Mouse (Mus musculus) testis, adult 2 months (tissue): ENCODE results near the gene Ano8. TPM values are rescaled to one million over a fixed set of nuclear protein-coding genes. Genes with fewer than 3 reads are reported as not detected.
"Not testable (repeated sequence)": the region's sequence is repeated elsewhere in the genome, so short reads cannot be mapped to it uniquely, and the experiment has no call there.

Experiments used
- H3K27ac ChIP-seq: fragments of 200-500 bp; 2 replicates; pipeline ENCODE4 v1.5.1; 2012; ENCODE audit warnings: low read depth, low read length; ENCODE audit not compliant: control insufficient read depth, insufficient read depth
- H3K27me3 ChIP-seq: fragments of 200-500 bp; 2 replicates; pipeline ENCODE4 v1.6.1; 2012; ENCODE audit warnings: mild to moderate bottlenecking, low read length, moderate library complexity; ENCODE audit not compliant: control insufficient read depth, insufficient read depth
- H3K36me3 ChIP-seq: fragments of 200-500 bp; 2 replicates; pipeline ENCODE4 v1.6.1; 2012; ENCODE audit warnings: mild to moderate bottlenecking, low read length; ENCODE audit not compliant: control insufficient read depth, insufficient read depth
- H3K4me1 ChIP-seq: fragments of 200-500 bp; 2 replicates; pipeline ENCODE4 v1.6.1; 2012; ENCODE audit warnings: low read length; ENCODE audit not compliant: control insufficient read depth, insufficient read depth
- H3K4me3 ChIP-seq: fragments of 200-500 bp; 2 replicates; pipeline ENCODE4 v1.5.1; 2012; ENCODE audit warnings: low read depth, mild to moderate bottlenecking, low read length, moderate library complexity, mixed read lengths; ENCODE audit not compliant: control insufficient read depth
- CTCF ChIP-seq: fragments of 200-500 bp; IDR thresholded peaks from 2 replicates; pipeline ENCODE4 v1.5.1; 2012; ENCODE audit warnings: low read depth, mild to moderate bottlenecking, inconsistent platforms, low read length, moderate library complexity; ENCODE audit not compliant: control insufficient read depth, insufficient read depth, insufficient replicate concordance
- POLR2A ChIP-seq: fragments of 200-500 bp; IDR thresholded peaks from 2 replicates; pipeline ENCODE4 v1.6.1; 2012; ENCODE audit warnings: low read depth, mild to moderate bottlenecking, inconsistent platforms, low read length, moderate library complexity; ENCODE audit not compliant: control insufficient read depth
- polyA plus RNA-seq: library from polyadenylated mRNA; depleted of rRNA; stranded (reverse); fragments of >200 nt; gene quantifications from 2 replicates; pipeline ENCODE4 v1.2.3, GENCODE M21; 2012

Gene Ano8
- polyA plus RNA-seq, 1 experiment, result 0.99 TPM

DNA sequence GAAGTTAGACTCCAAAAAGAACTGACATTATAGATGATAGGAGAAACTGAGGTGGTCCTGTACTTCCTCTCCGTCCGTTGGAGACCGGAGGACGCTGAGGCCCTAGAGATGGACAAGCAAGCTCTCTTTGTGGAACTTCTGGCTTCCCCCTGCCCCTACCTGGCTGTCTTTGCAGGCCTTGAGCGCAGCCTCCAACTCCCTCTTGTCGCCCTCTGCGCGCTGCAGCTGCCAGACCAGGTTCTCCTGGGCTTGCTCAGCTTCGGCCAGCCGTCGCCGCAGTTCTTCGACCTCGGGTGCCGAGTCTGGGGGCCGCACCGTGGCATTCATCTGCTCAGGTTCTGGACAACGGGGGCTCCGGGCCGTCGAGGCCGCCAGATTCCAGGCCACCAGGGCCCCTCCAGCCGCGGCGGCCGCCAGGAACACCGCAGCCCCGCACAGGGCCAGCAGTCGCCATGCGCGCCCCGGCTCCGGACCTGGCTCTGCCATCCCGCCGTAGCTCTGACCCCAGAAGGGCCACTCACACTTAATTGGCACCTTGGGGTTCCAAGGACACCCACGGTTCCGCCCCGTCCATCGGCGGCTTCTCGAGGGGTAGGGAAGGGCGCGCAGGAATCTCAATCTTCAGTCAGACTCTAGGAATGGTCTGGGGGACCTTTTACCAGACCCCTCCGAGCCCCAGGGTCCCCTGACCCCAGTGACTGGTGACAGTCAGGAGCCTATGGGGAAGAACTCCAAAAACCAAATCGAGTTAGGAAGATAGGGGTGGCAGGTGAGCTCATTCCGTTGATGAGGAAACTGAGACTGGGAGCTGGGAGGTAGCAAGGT lies 39.7 kb upstream of the Ano8 start, which contains the start of gene Ccdc194:
Gene Ccdc194 (minus strand): TSS at position 486 of the 825 bp plus-strand sequence.
- H3K27ac ChIP-seq, result no peak within 1 kb of the TSS
- no peak within 1 kb of the TSS for H3K4me3 ChIP-seq
- no peak for TF ChIP-seq POLR2A
- TF ChIP-seq CTCF, result no peak

DNA sequence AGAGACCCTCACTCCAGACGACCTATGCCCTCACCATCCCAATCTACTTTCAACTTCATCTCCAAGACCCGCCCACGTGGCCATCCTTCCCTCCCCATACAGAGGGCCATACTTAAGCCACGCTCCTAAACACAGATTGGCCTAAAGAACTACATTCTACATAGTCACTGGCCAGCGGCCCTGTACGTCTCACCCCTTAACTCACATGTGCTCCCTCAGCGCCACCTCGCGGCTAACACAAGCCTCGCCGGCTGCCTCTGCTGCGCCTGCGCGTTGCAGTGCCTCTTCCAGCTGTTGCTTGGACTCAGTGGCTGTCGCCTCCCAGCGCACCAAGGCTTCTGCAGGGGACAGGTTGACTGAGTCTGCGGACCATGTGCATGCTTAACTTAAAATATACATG lies 35.9 kb upstream of the Ano8 start:
- peak; percentile 94; the same call in 1 of the 2 replicates for TF ChIP-seq CTCF
- TF ChIP-seq POLR2A, result no peak
- no peaks in the 10 kb centered on the region for H3K27me3 ChIP-seq
- H3K27ac ChIP-seq, result no peak overlapping the region
- H3K36me3 ChIP-seq, result no peaks in the 10 kb centered on the region
- H3K4me1 ChIP-seq, result peaks cover 3% of the 10 kb centered on the region
- H3K4me3 ChIP-seq, result no peak overlapping the region

More for the DNA sequence above, 39.7 kb upstream of the Ano8 start, which contains the start of gene Ccdc194:
- Histone ChIP-seq H3K4me1 (peaks cover 3% of the 10 kb centered on the region), H3K27me3 (no peaks in the 10 kb centered on the region), H3K36me3 (no peaks in the 10 kb centered on the region)

DNA sequence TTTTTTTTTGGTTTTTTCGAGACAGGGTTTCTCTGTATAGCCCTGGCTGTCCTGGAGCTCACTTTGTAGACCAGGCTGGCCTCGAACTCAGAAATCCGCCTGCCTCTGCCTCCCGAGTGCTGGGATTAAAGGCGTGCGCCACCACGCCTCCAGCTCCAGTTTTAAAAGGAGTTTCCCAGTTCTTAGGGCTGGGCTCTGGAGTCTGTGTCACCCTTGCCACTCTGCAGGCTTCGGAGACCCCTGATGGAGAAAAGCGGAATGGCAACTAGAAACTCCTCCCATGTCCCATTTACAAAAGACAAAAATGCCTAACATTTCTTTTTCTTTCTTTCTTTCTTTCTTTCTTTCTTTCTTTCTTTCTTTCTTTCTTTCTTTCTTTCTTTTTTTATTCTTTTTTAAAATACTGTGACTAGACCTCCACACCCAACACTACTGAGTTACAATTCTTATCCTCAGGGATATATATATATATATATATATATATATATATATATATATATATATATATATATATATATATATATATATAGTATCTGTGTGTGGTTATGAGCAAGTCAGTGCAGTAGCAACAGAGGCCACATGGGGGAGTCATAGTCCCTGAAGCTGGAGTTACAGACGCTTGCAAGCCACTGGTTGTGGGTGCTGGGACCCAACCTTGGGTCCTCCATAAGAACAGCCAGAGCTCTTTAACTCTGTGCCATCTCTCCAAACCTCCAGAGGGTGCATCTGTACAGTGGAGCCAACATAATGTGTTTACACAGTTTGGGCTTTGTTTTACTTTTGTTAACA lies 33.5 kb upstream of the Ano8 start:
- not testable (repeated sequence) for H3K27me3 ChIP-seq, H3K36me3 ChIP-seq, H3K27ac ChIP-seq, H3K4me1 ChIP-seq, H3K4me3 ChIP-seq
- TF ChIP-seq CTCF, result peak; percentile 20; the same call in 1 of the 2 replicates

DNA sequence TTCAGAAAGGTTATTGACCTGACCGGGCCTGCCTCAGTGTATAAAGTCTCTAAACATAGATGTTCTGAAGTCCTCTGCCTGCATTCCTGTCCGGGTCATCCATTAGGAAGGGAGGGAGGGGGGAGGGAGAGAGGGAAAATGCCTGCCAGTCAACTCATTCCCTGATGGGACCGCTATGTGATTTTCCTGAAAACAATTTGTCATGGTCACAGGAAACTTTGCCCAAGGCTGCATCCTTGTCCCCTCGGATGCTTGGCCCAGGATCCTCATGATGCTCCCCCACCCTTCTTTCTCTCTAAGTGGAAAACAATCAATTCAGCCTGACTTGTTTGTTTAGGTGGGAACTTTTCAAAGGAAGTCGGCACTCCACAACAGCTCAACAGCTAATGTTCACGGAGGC lies 31.0 kb upstream of the Ano8 start:
- no peaks in the 10 kb centered on the region for H3K27me3 ChIP-seq
- peaks cover 1% of the 10 kb centered on the region; the same call in 1 of the 2 replicates for H3K4me1 ChIP-seq
- TF ChIP-seq POLR2A, result no peak
- no peak for TF ChIP-seq CTCF
- no peak overlapping the region for H3K27ac ChIP-seq
- H3K4me3 ChIP-seq, result no peak overlapping the region
- no peaks in the 10 kb centered on the region for H3K36me3 ChIP-seq

DNA sequence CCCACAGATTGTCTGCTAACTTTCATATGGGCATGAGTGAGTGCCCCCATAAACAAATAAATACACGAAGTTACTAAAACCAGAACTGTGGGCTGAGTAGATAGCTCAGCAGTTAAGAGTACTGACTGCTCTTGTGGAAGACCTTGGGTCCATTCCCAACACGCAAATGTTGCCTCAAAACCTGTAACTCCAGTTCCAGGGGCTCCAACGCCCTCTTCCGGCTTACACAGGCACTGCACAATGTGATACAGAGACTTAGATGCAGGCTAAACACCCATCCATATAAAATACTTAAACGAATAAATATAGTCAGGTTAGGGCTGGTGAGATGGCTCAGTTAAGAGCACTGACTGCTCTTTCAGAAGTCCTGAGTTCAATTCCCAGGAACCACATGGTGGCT lies 29.3 kb upstream of the Ano8 start:
- Histone ChIP-seq H3K36me3 (no peaks in the 10 kb centered on the region), H3K27me3 (no peaks in the 10 kb centered on the region), H3K27ac (no peak overlapping the region), H3K4me1 (peaks cover 7% of the 10 kb centered on the region), H3K4me3 (no peak overlapping the region)
- TF ChIP-seq CTCF, result peak; percentile 19; the same call in 1 of the 2 replicates
- no peak for TF ChIP-seq POLR2A

DNA sequence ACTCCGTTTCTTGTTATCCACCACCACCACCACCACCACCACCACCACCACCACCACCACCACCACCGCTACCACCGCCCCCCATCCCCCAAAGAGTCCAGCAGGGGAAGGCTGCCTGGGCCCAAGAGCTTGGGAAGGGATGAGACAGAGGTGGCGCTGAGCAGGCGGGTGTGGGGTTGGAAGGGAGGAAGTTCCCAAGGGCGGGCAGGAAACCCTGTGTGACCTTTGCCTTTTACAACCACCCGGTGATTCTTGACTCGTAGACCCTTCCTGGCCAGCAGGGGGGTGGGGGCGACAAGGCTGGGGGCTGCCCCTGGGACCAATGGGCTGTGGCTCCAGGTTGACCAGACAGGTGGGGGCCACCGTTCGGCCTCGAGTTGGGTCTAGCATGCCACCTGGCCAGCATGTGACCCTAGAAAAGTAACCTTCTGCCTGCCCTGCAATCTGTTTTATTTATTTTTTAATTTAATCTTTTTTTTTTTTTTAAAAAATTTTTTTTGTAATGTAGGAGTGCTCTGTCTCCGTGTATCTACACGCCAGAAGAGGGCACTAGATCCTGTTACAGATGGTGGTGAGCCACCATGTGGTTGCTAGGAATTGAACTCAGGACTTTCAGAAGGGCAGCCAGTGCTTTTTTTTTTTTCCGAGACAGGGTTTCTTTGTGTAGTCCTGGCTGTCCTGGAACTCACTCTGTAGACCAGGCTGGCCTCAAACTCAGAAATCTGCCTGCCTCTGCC lies 27.4 kb upstream of the Ano8 start:
- no peak for TF ChIP-seq CTCF
- no peak for TF ChIP-seq POLR2A
- H3K36me3 ChIP-seq, result no peaks in the 10 kb centered on the region
- peaks cover 7% of the 10 kb centered on the region for H3K4me1 ChIP-seq
- H3K4me3 ChIP-seq, result no peak overlapping the region
- H3K27ac ChIP-seq, result no peak overlapping the region
- no peaks in the 10 kb centered on the region for H3K27me3 ChIP-seq
